Mouse (Mus musculus): ENCODE measurements at regions not wholly inside any gene's neighbourhood (a gene's known extent, or its start where the extent isn't known, plus 50 kb on each side); places are given as distances from the start of the nearest gene placed in this dataset.

DNA sequence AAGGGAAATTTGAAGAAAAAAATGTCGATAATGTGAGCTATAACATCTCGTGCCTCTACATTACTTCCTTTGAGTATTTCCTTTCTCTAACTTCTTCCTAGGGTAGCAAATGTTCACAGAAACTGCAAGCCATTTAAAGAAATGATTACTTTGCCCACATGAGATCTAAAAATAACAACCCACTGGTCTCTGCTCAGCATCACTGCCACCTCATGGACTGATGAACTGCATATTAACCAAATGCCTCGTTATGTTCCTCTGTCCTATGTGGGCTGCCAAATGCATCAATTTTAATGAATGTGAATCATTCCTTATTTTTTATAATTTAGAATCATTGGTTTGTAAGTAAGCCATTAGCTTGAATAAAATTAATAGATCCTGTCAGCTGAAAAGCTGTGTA is 590.0 kb upstream of the Nr3c2 start:
- H3K4me2 ChIP-seq (replicated peaks; ENCODE audit: low read depth, low read length), result no peak overlapping the region
- H3K9ac ChIP-seq (replicated peaks; ENCODE audit: low read depth), result no peak overlapping the region
- H3K4me1 ChIP-seq (ENCODE audit: insufficient read depth, low read depth, low read length), result no peaks in the 10 kb centered on the region
- TF ChIP-seq CTCF (IDR thresholded peaks at IDR 0.05) (no peak), EP300 (IDR thresholded peaks at IDR 0.05) (no peak)
- H3K4me3 ChIP-seq (ENCODE audit: low read depth, low read length), result no peak overlapping the region
- H3K9me3 ChIP-seq (ENCODE audit: low read length), result no peaks in the 10 kb centered on the region
- DNase-seq (ENCODE audit: low spot score) (no peak), ATAC-seq (no peak)
- H3K27me3 ChIP-seq (replicated peaks; ENCODE audit: insufficient read depth, low read length), result no peaks in the 10 kb centered on the region
- 71% methylated on average over 3 of the region's 3 CpGs for WGBS
- H3K27ac ChIP-seq (ENCODE audit: low read length), result no peak overlapping the region
- no peaks in the 10 kb centered on the region for H3K36me3 ChIP-seq (ENCODE audit: insufficient read depth, low read length)

DNA sequence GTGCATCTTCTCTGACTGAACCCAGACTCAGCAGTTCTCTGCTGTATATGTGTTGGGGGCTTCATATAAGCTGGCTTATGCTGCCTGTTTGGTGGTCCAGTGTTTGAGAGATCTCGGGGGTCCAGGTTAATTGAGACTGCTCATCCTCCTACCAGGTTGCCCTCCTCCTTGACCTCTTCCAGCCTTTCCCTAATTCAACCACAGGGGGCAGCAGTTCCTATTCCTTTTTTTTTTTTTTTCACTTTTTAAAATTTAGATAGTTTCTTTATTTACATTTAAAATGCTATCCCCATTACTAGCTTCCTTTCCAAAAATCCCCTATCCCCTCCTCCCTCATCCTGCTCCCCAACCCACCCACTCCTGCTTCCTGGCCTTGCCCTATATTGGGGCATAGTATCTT is 570.7 kb upstream of the Nr3c2 start:
- no peaks in the 10 kb centered on the region for H3K27me3 ChIP-seq (replicated peaks; ENCODE audit: insufficient read depth, low read length)
- TF ChIP-seq EP300 (IDR thresholded peaks at IDR 0.05) (no peak), CTCF (IDR thresholded peaks at IDR 0.05) (no peak)
- DNase-seq (ENCODE audit: low spot score) (no peak), ATAC-seq (no peak)
- no peak overlapping the region for H3K27ac ChIP-seq (ENCODE audit: low read length)
- H3K9me3 ChIP-seq (ENCODE audit: low read length), result no peaks in the 10 kb centered on the region
- 40% methylated on average over 1 of the region's 1 CpGs for WGBS
- H3K4me2 ChIP-seq (replicated peaks; ENCODE audit: low read depth, low read length), result no peak overlapping the region
- H3K36me3 ChIP-seq (ENCODE audit: insufficient read depth, low read length), result no peaks in the 10 kb centered on the region
- H3K9ac ChIP-seq (replicated peaks; ENCODE audit: low read depth), result no peak overlapping the region
- H3K4me1 ChIP-seq (ENCODE audit: insufficient read depth, low read depth, low read length), result no peaks in the 10 kb centered on the region
- no peak overlapping the region for H3K4me3 ChIP-seq (ENCODE audit: low read depth, low read length)

DNA sequence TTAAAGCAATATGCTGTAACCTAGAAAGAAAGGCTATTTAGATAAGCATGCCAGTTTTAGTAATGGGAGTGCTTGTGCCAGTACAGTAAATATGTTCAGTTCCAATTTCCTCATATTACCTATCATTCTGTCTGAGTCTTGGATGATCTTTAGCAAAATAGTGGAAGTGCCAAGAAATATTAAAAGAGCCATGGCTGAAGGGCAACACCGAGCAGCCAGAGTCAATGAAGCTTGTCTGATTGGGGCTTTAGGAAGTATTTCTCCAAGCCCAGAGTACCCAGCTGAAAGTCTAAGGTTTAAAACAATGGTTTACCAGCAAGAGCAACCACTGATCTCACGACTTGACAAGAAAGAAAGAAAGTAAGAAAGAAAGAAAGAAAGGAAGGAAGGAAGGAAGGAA is 556.2 kb upstream of the Nr3c2 start:
- TF ChIP-seq CTCF (IDR thresholded peaks at IDR 0.05) (no peak), EP300 (IDR thresholded peaks at IDR 0.05) (no peak)
- Histone ChIP-seq H3K4me3 (ENCODE audit: low read depth, low read length) (no peak overlapping the region), H3K9ac (replicated peaks; ENCODE audit: low read depth) (no peak overlapping the region), H3K4me1 (ENCODE audit: insufficient read depth, low read depth, low read length) (no peaks in the 10 kb centered on the region), H3K4me2 (replicated peaks; ENCODE audit: low read depth, low read length) (no peak overlapping the region), H3K36me3 (ENCODE audit: insufficient read depth, low read length) (no peaks in the 10 kb centered on the region), H3K9me3 (ENCODE audit: low read length) (no peaks in the 10 kb centered on the region), H3K27ac (ENCODE audit: low read length) (no peak overlapping the region), H3K27me3 (replicated peaks; ENCODE audit: insufficient read depth, low read length) (no peaks in the 10 kb centered on the region)
- DNase-seq (ENCODE audit: low spot score) (no peak), ATAC-seq (no peak)
- WGBS, result 49% methylated on average over 2 of the region's 2 CpGs

DNA sequence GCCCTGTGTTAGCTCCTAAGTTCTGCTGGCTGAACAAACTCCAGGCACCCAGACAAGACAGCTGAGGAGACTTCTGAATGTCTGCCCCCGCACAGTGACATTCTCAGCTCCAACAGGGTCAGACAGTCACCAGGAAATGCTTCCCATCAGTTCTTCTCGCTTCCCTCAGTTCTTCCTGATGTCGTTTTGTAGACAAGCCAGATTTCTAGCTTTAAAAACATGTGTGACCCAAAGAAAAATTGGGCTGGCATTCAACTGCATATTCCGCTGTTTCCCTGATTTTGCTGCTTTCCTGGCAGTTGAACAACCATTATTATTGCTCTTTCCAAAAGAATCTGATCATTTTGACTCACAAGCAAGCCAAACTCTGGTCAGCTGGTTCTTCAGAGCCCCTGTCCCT is 553.1 kb upstream of the Nr3c2 start:
- no peaks in the 10 kb centered on the region for H3K4me1 ChIP-seq (ENCODE audit: insufficient read depth, low read depth, low read length)
- H3K27ac ChIP-seq (ENCODE audit: low read length), result no peak overlapping the region
- no peaks in the 10 kb centered on the region for H3K36me3 ChIP-seq (ENCODE audit: insufficient read depth, low read length)
- H3K4me3 ChIP-seq (ENCODE audit: low read depth, low read length), result no peak overlapping the region
- no peak overlapping the region for H3K9ac ChIP-seq (replicated peaks; ENCODE audit: low read depth)
- ATAC-seq, result no peak
- H3K4me2 ChIP-seq (replicated peaks; ENCODE audit: low read depth, low read length), result no peak overlapping the region
- no peak for DNase-seq (ENCODE audit: low spot score)
- TF ChIP-seq CTCF (IDR thresholded peaks at IDR 0.05), result no peak
- no peak for TF ChIP-seq EP300 (IDR thresholded peaks at IDR 0.05)
- no peaks in the 10 kb centered on the region for H3K27me3 ChIP-seq (replicated peaks; ENCODE audit: insufficient read depth, low read length)
- 46% methylated on average over 4 of the region's 4 CpGs for WGBS
- no peaks in the 10 kb centered on the region for H3K9me3 ChIP-seq (ENCODE audit: low read length)

DNA sequence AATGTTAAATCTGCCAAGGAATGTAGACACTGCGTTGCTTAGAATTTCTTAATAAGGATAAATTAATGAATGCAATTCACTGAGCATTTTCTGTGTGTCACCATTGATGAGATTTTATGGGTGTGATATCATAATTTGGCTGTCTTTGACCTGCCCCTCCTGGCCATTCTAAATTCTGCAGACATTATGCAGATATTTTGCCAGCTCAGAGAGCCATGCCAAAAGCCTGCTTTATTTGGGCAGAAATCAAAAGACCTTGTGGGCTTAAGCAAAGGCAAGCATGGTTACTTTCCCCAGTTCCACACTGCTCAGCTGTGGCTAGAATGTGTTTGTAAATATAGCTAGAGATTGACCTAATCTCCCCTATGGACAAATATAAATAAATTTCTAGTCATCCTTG is 552.4 kb upstream of the Nr3c2 start:
- no peak overlapping the region for H3K4me2 ChIP-seq (replicated peaks; ENCODE audit: low read depth, low read length)
- DNase-seq (ENCODE audit: low spot score), result no peak
- H3K9ac ChIP-seq (replicated peaks; ENCODE audit: low read depth), result no peak overlapping the region

DNA sequence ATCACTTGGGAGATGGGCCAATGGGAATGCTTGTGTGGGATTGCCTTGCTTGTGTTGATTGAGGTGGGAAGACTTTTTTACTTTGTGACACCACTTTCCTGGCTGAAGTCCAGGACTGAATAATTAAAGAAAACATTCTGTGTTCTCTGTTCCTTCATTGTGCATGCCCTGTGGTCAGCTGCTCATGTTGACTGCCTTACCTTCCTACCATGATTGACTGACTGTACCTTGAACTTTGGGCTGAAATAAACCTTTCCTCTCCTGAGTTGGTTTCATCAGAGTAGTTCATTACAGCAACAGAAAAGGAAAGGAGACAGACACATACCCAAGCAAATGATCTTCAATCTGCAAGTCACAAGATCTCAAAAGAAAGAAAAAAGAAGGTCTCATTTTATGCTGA is 524.9 kb upstream of the Nr3c2 start:
- H3K27ac ChIP-seq (ENCODE audit: low read length), result no peak overlapping the region
- H3K27me3 ChIP-seq (replicated peaks; ENCODE audit: insufficient read depth, low read length), result no peaks in the 10 kb centered on the region
- ATAC-seq (no peak), DNase-seq (ENCODE audit: low spot score) (no peak)
- H3K36me3 ChIP-seq (ENCODE audit: insufficient read depth, low read length), result no peaks in the 10 kb centered on the region
- no peaks in the 10 kb centered on the region for H3K4me1 ChIP-seq (ENCODE audit: insufficient read depth, low read depth, low read length)
- no peak overlapping the region for H3K4me2 ChIP-seq (replicated peaks; ENCODE audit: low read depth, low read length)
- H3K4me3 ChIP-seq (ENCODE audit: low read depth, low read length), result no peak overlapping the region
- no peak overlapping the region for H3K9ac ChIP-seq (replicated peaks; ENCODE audit: low read depth)
- H3K9me3 ChIP-seq (ENCODE audit: low read length), result no peaks in the 10 kb centered on the region
- TF ChIP-seq CTCF (IDR thresholded peaks at IDR 0.05) (no peak), EP300 (IDR thresholded peaks at IDR 0.05) (no peak)

More for the DNA sequence above, 552.4 kb upstream of the Nr3c2 start:
- Histone ChIP-seq H3K4me1 (ENCODE audit: insufficient read depth, low read depth, low read length) (no peaks in the 10 kb centered on the region), H3K27me3 (replicated peaks; ENCODE audit: insufficient read depth, low read length) (no peaks in the 10 kb centered on the region), H3K4me3 (ENCODE audit: low read depth, low read length) (no peak overlapping the region), H3K36me3 (ENCODE audit: insufficient read depth, low read length) (no peaks in the 10 kb centered on the region), H3K27ac (ENCODE audit: low read length) (no peak overlapping the region), H3K9me3 (ENCODE audit: low read length) (no peaks in the 10 kb centered on the region)
- TF ChIP-seq EP300 (IDR thresholded peaks at IDR 0.05), result no peak
- TF ChIP-seq CTCF (IDR thresholded peaks at IDR 0.05), result no peak
- no peak for ATAC-seq
- WGBS, result 87% methylated on average over 1 of the region's 1 CpGs

DNA sequence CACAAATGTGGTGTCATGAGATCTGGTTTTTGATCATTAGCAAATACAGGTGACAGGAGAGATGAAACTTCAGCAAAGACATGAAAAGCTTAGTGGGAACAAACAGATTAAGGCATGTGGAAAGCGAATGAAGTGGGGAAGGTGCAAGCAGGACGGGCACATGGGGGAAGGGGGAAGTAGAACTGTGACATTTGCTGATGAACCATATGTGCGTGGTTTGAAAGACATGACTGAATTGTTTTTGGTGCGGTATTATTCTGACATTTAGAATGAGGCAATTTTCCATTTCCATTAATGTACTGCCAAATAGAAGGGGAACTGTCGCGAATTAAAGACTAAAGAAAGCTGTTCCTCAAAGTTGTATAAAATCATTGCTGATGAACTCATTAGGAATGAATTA is 521.5 kb upstream of the Nr3c2 start:
- DNase-seq (ENCODE audit: low spot score), result no peak
- H3K4me2 ChIP-seq (replicated peaks; ENCODE audit: low read depth, low read length), result no peak overlapping the region
- no peaks in the 10 kb centered on the region for H3K27me3 ChIP-seq (replicated peaks; ENCODE audit: insufficient read depth, low read length)
- no peaks in the 10 kb centered on the region for H3K36me3 ChIP-seq (ENCODE audit: insufficient read depth, low read length)
- WGBS, result 83% methylated on average over 6 of the region's 6 CpGs
- no peaks in the 10 kb centered on the region for H3K9me3 ChIP-seq (ENCODE audit: low read length)
- no peak for ATAC-seq
- H3K4me1 ChIP-seq (ENCODE audit: insufficient read depth, low read depth, low read length), result no peaks in the 10 kb centered on the region; the same call in 1 of the 2 replicates
- no peak overlapping the region for H3K27ac ChIP-seq (ENCODE audit: low read length)
- no peak for TF ChIP-seq CTCF (IDR thresholded peaks at IDR 0.05)
- no peak overlapping the region for H3K4me3 ChIP-seq (ENCODE audit: low read depth, low read length)
- no peak overlapping the region for H3K9ac ChIP-seq (replicated peaks; ENCODE audit: low read depth)
